Mouse (Mus musculus): ENCODE measurements at regions not wholly inside any gene's neighbourhood (a gene's known extent, or its start where the extent isn't known, plus 50 kb on each side); places are given as distances from the start of the nearest gene placed in this dataset.

GRCm38 (mm10) chr13:39092058-39092457 lies 131.4 kb upstream of the Slc35b3 start:
- TF ChIP-seq CTCF (IDR thresholded peaks at IDR 0.05; ENCODE audit: borderline replicate concordance, extremely low read depth, insufficient read depth, insufficient read length), result no peak
- TF ChIP-seq POLR2A (IDR thresholded peaks at IDR 0.05; ENCODE audit: borderline replicate concordance, extremely low read depth, insufficient read depth, insufficient read length, poor library complexity, severe bottlenecking), result no peak
- no peak for DNase-seq (ENCODE audit: low read depth)

GRCm38 (mm10) chr13:39084544-39084943 lies 123.9 kb upstream of the Slc35b3 start:
- peak; percentile 87 for DNase-seq (ENCODE audit: low read depth)
- TF ChIP-seq POLR2A (IDR thresholded peaks at IDR 0.05; ENCODE audit: borderline replicate concordance, extremely low read depth, insufficient read depth, insufficient read length, poor library complexity, severe bottlenecking), result no peak

- no peak for TF ChIP-seq CTCF (IDR thresholded peaks at IDR 0.05; ENCODE audit: borderline replicate concordance, extremely low read depth, insufficient read depth, insufficient read length)
- no peak for TF ChIP-seq POLR2A (IDR thresholded peaks at IDR 0.05; ENCODE audit: borderline replicate concordance, extremely low read depth, insufficient read depth, insufficient read length, poor library complexity, severe bottlenecking)
Observed at GRCm38 (mm10) chr13:39074211-39074610, 113.5 kb upstream of the Slc35b3 start.

GRCm38 (mm10) chr13:39032263-39032662 lies 71.6 kb upstream of the Slc35b3 start:
- TF ChIP-seq POLR2A (IDR thresholded peaks at IDR 0.05; ENCODE audit: borderline replicate concordance, extremely low read depth, insufficient read depth, insufficient read length, poor library complexity, severe bottlenecking) (no peak), CTCF (IDR thresholded peaks at IDR 0.05; ENCODE audit: borderline replicate concordance, extremely low read depth, insufficient read depth, insufficient read length) (no peak)
- DNase-seq (ENCODE audit: low read depth), result peak; percentile 47

More at GRCm38 (mm10) chr13:39074211-39074610, 113.5 kb upstream of the Slc35b3 start:
- DNase-seq (ENCODE audit: low read depth), result no peak

GRCm38 (mm10) chr13:39020168-39020567 lies 59.5 kb upstream of the Slc35b3 start:
- no peak for DNase-seq (ENCODE audit: low read depth)

GRCm38 (mm10) chr13:39011696-39012095 lies 51.0 kb upstream of the Slc35b3 start:
- TF ChIP-seq POLR2A (IDR thresholded peaks at IDR 0.05; ENCODE audit: borderline replicate concordance, extremely low read depth, insufficient read depth, insufficient read length, poor library complexity, severe bottlenecking) (no peak), CTCF (IDR thresholded peaks at IDR 0.05; ENCODE audit: borderline replicate concordance, extremely low read depth, insufficient read depth, insufficient read length) (peak; percentile 87)
- DNase-seq (ENCODE audit: low read depth), result peak; percentile 92

More at GRCm38 (mm10) chr13:39020168-39020567, 59.5 kb upstream of the Slc35b3 start:
- no peak for TF ChIP-seq CTCF (IDR thresholded peaks at IDR 0.05; ENCODE audit: borderline replicate concordance, extremely low read depth, insufficient read depth, insufficient read length)
- TF ChIP-seq POLR2A (IDR thresholded peaks at IDR 0.05; ENCODE audit: borderline replicate concordance, extremely low read depth, insufficient read depth, insufficient read length, poor library complexity, severe bottlenecking), result no peak
